Mouse (Mus musculus): ENCODE measurements at regions not wholly inside any gene's neighbourhood (a gene's known extent, or its start where the extent isn't known, plus 50 kb on each side); places are given as distances from the start of the nearest gene placed in this dataset.
"Not testable (repeated sequence)": the region's sequence is repeated elsewhere in the genome, so short reads cannot be mapped to it uniquely, and the experiment has no call there.

DNA sequence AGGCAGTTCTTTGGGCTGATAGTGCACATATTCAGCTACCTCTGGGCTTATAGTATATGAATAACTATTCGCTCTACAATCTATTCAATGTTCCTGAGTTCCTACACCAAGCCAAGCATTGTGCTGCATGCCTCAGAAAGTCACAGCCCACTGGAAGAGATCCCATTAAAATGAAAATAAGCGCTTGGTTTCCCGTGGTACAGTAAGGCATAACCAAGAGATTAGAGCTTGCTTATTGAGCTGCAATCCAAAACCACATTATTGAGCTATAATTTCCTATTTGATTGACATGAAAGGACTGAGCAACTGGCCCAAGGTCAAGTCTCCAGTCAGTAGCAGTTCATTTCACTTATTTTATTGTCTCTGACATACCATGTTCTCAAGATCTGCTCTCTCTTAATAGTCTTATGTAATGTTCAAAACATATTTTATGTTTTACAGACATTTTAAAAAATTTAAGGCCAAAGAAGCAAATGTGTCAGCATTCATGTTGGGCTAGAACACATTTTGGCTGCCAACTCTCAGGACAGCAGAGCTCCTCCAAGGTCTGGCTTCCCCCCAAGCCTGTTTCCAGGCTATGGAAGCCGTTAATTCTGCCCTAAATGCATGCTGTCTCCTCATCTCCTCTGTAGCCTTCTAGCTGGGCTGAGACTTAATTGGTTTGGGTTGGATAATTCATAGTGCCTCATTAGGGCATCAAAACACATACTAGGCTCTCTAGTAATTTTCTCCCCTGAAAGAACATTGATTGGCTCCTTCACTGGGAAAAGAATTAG, 123.5 kb upstream of the Creb1 start:
- H3K4me3 ChIP-seq (ENCODE audit: insufficient read depth, low read depth, low read length), result no peak overlapping the region
- H3K4me1 ChIP-seq (ENCODE audit: control insufficient read depth, insufficient read depth, insufficient read length, low read length), result peaks cover 3% of the 10 kb centered on the region; the same call in 1 of the 2 replicates
- no peak overlapping the region for H3K27ac ChIP-seq (replicated peaks; ENCODE audit: low read depth, low read length)

DNA sequence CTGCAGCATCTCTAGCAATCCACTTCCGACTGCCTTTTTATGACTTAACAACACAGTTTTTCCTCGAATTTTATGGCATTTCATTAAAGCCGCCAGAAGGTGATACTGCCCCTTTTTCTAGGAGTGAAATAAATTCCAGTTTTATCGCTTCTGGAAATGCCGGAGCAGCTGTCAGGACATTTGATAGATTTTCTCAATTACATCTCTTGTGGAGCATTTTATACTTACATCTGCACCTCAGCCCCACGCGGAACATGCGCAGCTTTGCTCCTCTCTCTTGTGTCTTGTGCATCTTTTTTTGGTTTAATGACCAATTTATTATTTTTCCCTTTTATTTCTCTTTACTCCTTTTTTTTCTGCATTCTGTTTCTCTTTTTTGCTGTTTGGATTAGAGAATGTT, 140.9 kb upstream of the Creb1 start:
- H3K27ac ChIP-seq (replicated peaks; ENCODE audit: low read depth, low read length), result no peak overlapping the region
- no peaks in the 10 kb centered on the region for H3K4me1 ChIP-seq (ENCODE audit: control insufficient read depth, insufficient read depth, insufficient read length, low read length)
- H3K4me3 ChIP-seq (ENCODE audit: insufficient read depth, low read depth, low read length), result no peak overlapping the region

DNA sequence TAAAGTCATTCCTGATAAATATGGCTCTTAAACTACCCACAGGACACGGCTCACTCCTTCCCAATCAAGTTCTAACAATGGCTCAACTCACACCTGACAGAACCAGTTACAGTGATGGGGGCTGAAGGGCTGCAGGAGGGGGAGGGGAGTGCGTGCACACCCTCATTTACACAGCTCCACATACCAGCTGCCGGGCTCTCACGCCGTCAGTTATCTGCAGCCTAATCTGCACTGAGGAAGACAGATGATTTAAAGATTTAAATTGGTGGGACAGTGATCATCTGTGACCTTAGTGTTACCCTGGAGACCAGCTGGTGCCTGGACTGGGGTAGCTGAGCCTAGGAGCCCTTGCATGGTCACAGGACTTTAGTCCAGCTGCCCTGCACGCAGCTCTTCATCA, 151.2 kb upstream of the Creb1 start:
- no peaks in the 10 kb centered on the region for H3K4me1 ChIP-seq (ENCODE audit: control insufficient read depth, insufficient read depth, insufficient read length, low read length)
- H3K27ac ChIP-seq (replicated peaks; ENCODE audit: low read depth, low read length), result no peak overlapping the region
- H3K4me3 ChIP-seq (ENCODE audit: insufficient read depth, low read depth, low read length), result no peak overlapping the region

DNA sequence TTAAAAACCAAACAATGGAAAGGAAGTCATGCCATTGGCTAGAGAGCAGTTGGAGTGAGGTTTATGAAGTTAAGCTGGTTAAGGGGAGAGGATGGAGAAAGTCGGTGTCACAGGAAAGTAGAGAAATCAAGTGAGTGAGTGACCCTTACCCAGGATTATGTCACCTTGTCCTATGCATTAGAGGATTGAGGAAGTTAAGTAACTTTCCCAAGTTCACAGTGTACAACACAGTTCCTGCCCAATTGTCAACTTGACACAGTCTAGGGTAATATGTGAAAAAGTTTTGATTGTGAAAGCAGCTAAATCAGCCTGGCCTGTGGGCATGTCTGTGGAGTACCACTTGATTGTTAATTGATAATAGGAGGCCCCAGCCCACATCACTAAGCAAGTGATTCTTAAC, 156.0 kb upstream of the Creb1 start:
- peak overlapping the region; percentile 57 for H3K27ac ChIP-seq (replicated peaks; ENCODE audit: low read depth, low read length)
- H3K4me3 ChIP-seq (ENCODE audit: insufficient read depth, low read depth, low read length); H3K4me1 ChIP-seq (ENCODE audit: control insufficient read depth, insufficient read depth, insufficient read length, low read length): not testable (repeated sequence)

DNA sequence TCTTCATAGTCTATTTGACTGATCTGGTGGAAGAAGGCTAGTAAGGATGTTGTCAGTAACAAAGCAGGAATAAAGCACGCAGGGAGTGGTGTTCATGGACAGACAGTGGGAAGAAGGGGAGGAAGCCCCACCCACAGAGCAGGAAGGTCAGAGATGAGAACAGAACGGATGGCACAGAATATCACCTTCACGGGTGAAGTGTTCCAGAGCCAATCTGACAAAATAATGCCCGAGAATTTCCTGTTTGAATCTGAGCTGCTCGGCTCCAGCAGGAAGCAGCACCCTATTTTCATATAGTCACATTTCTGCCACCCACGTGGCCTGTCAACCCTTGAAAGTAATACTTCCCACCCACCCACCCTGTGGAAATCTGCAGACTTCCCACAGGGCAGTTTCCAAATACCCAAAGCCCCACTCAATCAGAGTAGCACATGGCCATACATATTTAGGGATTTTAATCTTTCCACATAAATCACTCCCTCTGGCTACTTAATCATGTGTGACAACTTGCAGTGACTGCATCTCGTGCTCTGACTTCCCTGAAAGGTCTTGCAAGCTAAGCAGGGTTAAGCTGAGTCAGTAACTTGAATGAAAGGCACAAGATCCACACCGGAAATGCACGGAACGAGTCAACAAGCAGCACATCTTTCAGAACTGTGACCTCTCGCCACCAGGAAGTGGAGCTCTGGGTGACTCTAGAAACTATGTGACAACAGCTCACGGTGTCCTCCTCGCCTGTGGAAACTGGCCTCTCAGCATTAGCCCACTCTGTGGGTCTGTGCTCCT, 158.0 kb upstream of the Creb1 start:
- Histone ChIP-seq H3K4me1 (ENCODE audit: control insufficient read depth, insufficient read depth, insufficient read length, low read length) (peaks cover 5% of the 10 kb centered on the region; the same call in 1 of the 2 replicates), H3K27ac (replicated peaks; ENCODE audit: low read depth, low read length) (peak overlapping the region; percentile 79), H3K4me3 (ENCODE audit: insufficient read depth, low read depth, low read length) (no peak overlapping the region)

DNA sequence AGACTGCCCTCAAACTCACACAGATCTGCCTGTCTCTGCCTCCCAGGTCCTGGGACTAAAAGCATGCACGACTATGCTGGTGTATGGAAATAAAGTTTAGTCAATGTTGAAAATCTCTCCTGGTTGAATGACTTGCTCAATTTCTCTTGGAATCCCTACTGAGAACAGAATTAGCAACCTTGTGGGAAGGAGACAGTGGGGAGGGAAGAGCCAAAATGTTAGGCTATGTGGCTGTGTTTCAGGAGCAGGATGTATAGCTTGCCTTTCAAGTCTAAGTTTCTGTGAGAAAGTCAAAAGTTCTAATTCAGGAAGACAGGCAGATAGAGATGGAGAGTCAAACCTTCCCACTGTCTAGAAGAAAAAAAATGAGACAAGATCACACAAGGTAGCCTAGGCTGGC, 168.3 kb upstream of the Creb1 start:
- Histone ChIP-seq H3K4me1 (ENCODE audit: control insufficient read depth, insufficient read depth, insufficient read length, low read length) (peaks cover 8% of the 10 kb centered on the region), H3K27ac (replicated peaks; ENCODE audit: low read depth, low read length) (no peak overlapping the region)

DNA sequence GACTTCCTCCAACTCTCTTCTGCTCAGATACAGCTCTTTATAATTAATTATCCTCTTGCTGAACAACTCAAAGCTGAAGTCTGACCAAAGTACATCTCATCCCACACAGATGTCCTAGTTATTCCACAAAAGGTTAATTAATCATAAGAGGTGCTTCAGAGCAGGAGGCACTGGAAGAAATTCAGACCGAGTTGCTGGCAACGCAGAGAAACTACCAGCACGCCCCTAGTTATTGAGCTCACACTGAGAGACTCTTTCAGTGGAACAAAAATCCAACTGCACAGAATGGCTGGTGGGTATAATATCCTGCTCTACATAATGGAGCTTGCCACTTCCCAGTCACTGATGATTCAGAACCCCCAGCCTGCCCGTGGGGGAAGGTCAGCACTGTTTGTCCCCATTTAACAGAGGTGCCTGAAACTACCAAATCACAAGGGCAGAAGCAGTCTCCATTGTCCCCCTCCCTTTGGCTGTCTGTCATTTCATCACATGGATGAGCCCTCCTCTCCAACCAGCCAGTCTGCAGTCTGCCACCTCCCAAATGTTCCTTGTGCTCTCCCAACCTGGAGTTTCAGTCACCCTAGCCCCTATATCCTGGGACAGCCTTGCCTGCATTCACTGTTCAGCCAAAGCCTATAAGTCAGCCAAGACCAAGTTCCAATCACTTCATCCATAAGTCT, 170.3 kb upstream of the Creb1 start:
- Histone ChIP-seq H3K4me1 (ENCODE audit: control insufficient read depth, insufficient read depth, insufficient read length, low read length) (no peaks in the 10 kb centered on the region; the same call in 1 of the 2 replicates), H3K27ac (replicated peaks; ENCODE audit: low read depth, low read length) (no peak overlapping the region), H3K4me3 (ENCODE audit: insufficient read depth, low read depth, low read length) (no peak overlapping the region)

More for the DNA sequence above, 168.3 kb upstream of the Creb1 start:
- H3K4me3 ChIP-seq (ENCODE audit: insufficient read depth, low read depth, low read length), result no peak overlapping the region

DNA sequence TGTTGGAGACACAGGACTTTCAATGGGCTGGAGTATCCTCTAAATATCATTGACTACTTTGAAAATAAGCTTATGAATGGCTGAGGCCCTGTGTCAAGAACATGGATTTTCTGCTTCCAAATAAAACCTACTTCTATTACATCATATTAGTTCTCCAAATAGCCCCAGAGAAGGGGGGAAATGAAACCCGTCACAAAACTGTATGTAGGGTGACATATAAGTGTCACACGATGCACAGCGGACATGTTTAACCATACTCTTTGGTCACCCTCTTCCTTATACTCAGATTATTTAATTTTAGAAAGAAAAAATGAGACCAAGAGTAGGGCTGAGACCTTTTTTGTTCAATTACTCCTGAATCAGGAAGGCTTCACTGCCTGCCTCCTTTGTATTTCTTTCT, 189.2 kb upstream of the Creb1 start:
- no peak overlapping the region for H3K27ac ChIP-seq (replicated peaks; ENCODE audit: low read depth, low read length)

DNA sequence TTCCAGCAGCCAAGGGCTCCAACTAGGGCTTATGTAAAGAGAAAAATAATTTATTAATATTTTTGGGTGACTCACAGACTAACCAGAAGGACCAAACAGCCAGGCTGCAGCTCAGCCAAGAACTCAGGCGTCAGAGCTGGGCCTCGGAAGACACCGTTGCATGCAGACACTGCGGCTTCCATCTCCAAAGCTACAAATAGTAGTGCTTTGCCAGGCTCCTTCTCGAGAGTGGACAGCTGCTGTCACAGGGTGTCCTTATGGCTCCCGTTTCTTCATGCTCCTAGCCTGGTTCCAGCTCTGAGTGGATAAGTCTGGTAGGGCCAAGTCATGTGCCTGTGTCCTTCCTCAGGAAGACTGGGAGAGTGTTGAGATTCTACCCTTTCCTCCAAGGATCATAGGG, 190.8 kb upstream of the Creb1 start:
- Histone ChIP-seq H3K27ac (replicated peaks; ENCODE audit: low read depth, low read length) (no peak overlapping the region), H3K4me3 (ENCODE audit: insufficient read depth, low read depth, low read length) (no peak overlapping the region), H3K4me1 (ENCODE audit: control insufficient read depth, insufficient read depth, insufficient read length, low read length) (no peaks in the 10 kb centered on the region)

More for the DNA sequence above, 189.2 kb upstream of the Creb1 start:
- Histone ChIP-seq H3K4me3 (ENCODE audit: insufficient read depth, low read depth, low read length) (no peak overlapping the region), H3K4me1 (ENCODE audit: control insufficient read depth, insufficient read depth, insufficient read length, low read length) (no peaks in the 10 kb centered on the region)

DNA sequence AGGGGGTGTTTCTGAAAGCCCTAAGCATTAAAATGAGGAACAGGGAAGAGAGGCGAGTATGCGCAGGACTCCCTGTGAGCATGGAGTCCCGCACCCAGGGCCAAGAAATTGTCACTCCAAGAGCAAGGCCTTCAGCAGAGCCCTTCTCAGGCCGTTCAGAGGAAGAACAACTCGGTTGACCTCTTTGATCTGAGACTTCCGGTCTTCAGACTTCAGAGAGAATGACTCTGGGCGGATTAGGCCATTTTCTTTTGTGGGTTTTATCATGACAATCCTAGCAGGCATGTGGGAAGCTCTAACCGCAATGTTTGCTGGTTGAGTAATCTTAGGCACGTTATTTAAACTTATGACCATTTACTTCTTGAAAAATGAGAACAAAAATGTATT, 193.9 kb upstream of the Creb1 start:
- Histone ChIP-seq H3K27ac (replicated peaks; ENCODE audit: low read depth, low read length) (no peak overlapping the region), H3K4me3 (ENCODE audit: insufficient read depth, low read depth, low read length) (no peak overlapping the region), H3K4me1 (ENCODE audit: control insufficient read depth, insufficient read depth, insufficient read length, low read length) (no peaks in the 10 kb centered on the region)

DNA sequence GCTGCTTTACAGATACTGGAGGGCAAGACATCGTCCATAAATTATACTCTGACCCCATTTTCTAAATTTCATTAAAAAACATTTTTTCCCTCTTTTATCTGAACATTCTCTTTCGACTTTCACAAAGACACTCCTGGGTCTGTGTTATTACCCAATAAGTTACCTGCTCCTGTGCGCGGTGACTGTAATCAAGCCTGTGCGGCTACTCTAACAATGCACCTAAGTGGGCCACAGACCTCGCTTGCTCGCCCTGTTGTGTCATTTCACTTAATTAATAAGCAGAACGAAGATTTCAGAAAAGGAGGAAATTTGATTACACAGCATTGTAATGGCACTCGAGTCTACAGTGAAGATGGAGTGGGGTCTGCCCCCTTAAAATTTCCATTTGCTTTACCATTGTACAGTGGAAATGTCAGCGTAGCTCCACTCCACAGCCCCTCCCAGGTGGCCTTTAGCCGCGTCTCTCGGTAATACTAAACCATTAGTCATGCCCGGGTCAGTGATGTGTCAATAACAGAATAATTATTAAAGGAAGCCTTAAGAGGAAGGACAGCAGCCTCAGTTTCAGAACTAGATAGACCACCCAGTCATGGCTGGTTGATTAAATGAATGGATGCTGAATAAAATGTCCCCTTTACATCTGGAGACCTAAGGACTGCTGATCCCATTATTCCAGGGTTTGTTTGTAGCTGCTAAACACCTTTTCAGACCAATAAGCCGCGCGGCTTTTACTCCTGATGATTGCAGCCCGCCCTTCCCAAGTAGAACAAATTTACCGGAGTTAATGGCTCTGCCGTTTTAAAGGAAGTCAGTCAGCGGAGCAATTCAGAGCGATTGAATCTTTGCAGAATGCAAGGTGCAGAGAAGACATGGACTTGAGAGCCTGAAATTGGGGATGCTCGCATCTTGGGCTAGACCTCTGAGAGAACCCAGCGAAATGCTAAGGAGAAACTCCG, 194.5 kb upstream of the Creb1 start:
- Histone ChIP-seq H3K4me3 (ENCODE audit: insufficient read depth, low read depth, low read length) (no peak overlapping the region), H3K4me1 (ENCODE audit: control insufficient read depth, insufficient read depth, insufficient read length, low read length) (no peaks in the 10 kb centered on the region), H3K27ac (replicated peaks; ENCODE audit: low read depth, low read length) (no peak overlapping the region)

DNA sequence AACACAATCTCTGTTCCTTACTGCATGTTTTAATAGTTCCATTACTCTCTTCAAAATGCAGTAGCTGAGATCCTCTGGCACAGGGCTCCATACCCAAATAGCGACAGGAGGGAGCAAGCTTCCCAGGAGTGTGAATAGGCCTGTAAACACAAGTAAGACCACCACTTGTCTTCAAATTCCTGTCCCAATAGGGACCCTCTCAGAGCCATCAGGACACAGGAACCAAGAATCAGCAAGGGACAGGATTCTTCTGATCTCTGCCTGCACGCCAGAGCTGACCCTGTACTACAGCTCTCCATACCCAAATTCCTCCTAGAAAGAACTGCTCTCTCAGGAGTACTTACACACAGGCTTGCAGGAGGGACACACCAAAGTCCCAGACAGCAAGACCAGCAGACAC, 200.9 kb upstream of the Creb1 start:
- no peak overlapping the region for H3K27ac ChIP-seq (replicated peaks; ENCODE audit: low read depth, low read length)
- no peaks in the 10 kb centered on the region for H3K4me1 ChIP-seq (ENCODE audit: control insufficient read depth, insufficient read depth, insufficient read length, low read length)
- no peak overlapping the region for H3K4me3 ChIP-seq (ENCODE audit: insufficient read depth, low read depth, low read length)

DNA sequence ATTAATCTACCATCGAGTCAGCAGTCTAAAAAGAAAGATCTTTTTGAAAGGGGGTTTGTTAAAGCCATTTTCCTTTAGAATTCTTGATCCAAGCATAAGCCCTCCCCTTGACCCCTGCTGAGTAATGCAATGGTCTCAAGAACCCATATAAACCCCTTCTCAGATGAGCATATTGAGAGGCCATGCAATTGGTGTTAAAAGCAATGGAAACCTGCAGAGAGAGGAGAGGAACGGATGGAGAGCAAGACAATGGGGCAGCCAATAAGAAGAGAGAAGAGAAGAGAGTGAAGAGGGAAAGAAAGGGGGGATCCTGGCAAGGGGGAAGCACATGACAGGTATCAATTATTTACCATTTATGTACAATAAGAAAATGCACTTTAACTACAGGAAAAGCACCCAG, 201.7 kb upstream of the Creb1 start:
- Histone ChIP-seq H3K4me3 (ENCODE audit: insufficient read depth, low read depth, low read length) (no peak overlapping the region), H3K4me1 (ENCODE audit: control insufficient read depth, insufficient read depth, insufficient read length, low read length) (no peaks in the 10 kb centered on the region), H3K27ac (replicated peaks; ENCODE audit: low read depth, low read length) (no peak overlapping the region)

DNA sequence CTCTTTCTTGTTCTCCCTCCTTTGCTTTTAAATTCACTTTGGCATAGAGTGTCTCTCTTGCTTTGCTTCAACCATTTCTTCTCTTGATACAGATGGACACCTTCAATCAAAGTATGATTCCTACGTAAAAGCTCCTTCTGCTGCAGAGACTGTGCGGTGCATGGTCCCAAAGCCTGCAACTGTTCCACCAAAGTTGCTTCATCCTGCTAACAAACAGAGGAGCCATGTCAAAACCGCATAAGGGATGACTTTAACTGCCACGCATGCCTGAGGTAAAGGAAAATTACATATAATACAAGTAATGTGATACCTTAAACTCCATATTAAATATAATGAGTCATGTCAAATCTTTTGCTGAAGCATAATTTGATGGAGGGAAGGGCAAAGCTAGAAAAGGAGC, 200.1 kb upstream of the Klf7 start:
- Histone ChIP-seq H3K4me1 (ENCODE audit: control insufficient read depth, insufficient read depth, insufficient read length, low read length) (no peaks in the 10 kb centered on the region), H3K4me3 (ENCODE audit: insufficient read depth, low read depth, low read length) (no peak overlapping the region), H3K27ac (replicated peaks; ENCODE audit: low read depth, low read length) (no peak overlapping the region)

Data from brown adipose tissue, adult 24 weeks (tissue).